Mouse (Mus musculus) hindbrain, embryonic 10.5 days (tissue): Measurements from ENCODE around the gene Gm21904. TPM values are rescaled to one million over a fixed set of nuclear protein-coding genes. Genes with fewer than 3 reads are reported as not detected.
"Not testable (repeated sequence)": the region's sequence is repeated elsewhere in the genome, so short reads cannot be mapped to it uniquely, and the experiment has no call there.

Experiments
- DNase-seq: peaks from one replicate; pipeline ENCODE4 v3.0.0-alpha.2; 2017; ENCODE audit warnings: low spot score
- H3K27ac ChIP-seq: fragments of 300-500 bp; sonication (generic); 2 replicates; pipeline ENCODE4 v1.5.1; 2016; ENCODE audit warnings: mild to moderate bottlenecking, moderate library complexity
- H3K27me3 ChIP-seq: fragments of 300-500 bp; sonication (generic); 2 replicates; pipeline ENCODE4 v1.6.1; 2016; ENCODE audit warnings: mild to moderate bottlenecking; ENCODE audit not compliant: poor library complexity, insufficient read depth, severe bottlenecking
- H3K36me3 ChIP-seq: fragments of 300-500 bp; sonication (generic); 2 replicates; pipeline ENCODE4 v1.6.1; 2016; ENCODE audit warnings: mild to moderate bottlenecking, moderate library complexity
- H3K4me1 ChIP-seq: fragments of 300-500 bp; sonication (generic); replicated peaks from 2 replicates; pipeline ENCODE4 v1.6.1; 2016; ENCODE audit warnings: mild to moderate bottlenecking
- H3K4me3 ChIP-seq: fragments of 300-500 bp; sonication (generic); 2 replicates; pipeline ENCODE4 v1.5.1; 2016; ENCODE audit warnings: mild to moderate bottlenecking, moderate library complexity
- H3K9me3 ChIP-seq: fragments of 300-500 bp; sonication (generic); 2 replicates; pipeline ENCODE4 v1.6.1; 2016; ENCODE audit warnings: mild to moderate bottlenecking, moderate library complexity
- WGBS: fragments of 180-500 bp; shearing (Covaris S2); methylation state at CpG from one replicate; pipeline ENCODE4 v1.1.7; 2016; 5-methylcytosine and 5-hydroxymethylcytosine counted together
- polyA plus RNA-seq: library from polyadenylated mRNA; unstranded; fragments of >200 nt; fragmentation: Nextera tagmentation; extraction: Ambion mirVana; gene quantifications from 2 replicates; pipeline ENCODE4 v1.2.1, GENCODE M21; 2016

The Gm21904 gene
- polyA plus RNA-seq: not detected in 2 replicates

- not testable (repeated sequence) for H3K4me3 ChIP-seq, H3K27me3 ChIP-seq, H3K27ac ChIP-seq, H3K9me3 ChIP-seq, H3K36me3 ChIP-seq, H3K4me1 ChIP-seq, DNase-seq
- WGBS: no CpG with 5 or more reads among the region's 3 CpGs
Observed at GRCm38 (mm10) chrY:17846166-17846565, at the start of gene Gm21904. Gm21904 (minus strand) TSS chrY:17846266.

DNA sequence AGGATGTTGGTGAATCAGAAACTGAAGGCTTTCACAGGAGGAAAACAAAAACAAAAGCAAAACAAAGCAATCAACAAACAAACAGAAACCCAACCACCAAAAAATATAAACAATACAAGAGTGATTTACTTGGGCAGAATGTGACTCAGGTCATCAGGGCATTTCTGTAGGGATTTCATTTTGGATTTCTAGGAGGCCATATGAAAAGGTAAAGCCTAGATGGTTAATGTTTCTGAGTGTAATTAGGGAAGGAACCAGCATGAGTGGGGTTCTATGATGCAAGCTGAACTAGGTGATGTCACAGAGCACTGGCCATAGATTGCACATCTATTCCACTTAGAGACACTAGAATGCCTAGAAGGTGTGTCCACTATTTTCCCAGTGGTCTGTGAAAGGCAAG, 28.4 kb upstream of the Gm21904 start, which contains the start of the genes Gm20772 and Gm20831:
Gm20772 (plus strand) TSS at position 301 of the 400 bp plus-strand sequence.
Gm20831 (plus strand) TSS at position 301 of the 400 bp plus-strand sequence.
- not testable (repeated sequence) for H3K4me1 ChIP-seq, H3K4me3 ChIP-seq, DNase-seq, H3K27me3 ChIP-seq, H3K9me3 ChIP-seq, H3K36me3 ChIP-seq, H3K27ac ChIP-seq

Other genes with a start within 250 kb of the Gm21904 start
- not detected in 2 replicates for gene Gm20772, start 28.5 kb upstream of the Gm21904 start, polyA plus RNA-seq
- not detected in 2 replicates for gene Gm20831, start 28.5 kb upstream of the Gm21904 start, polyA plus RNA-seq
- gene Srsy, start 91.1 kb upstream of the Gm21904 start, polyA plus RNA-seq: not detected in 2 replicates
- not detected in 2 replicates for gene Gm21764, start 215.5 kb upstream of the Gm21904 start, polyA plus RNA-seq
- not detected in 2 replicates for gene Ssty1, start 242.8 kb upstream of the Gm21904 start, polyA plus RNA-seq